Mouse (Mus musculus) ES-E14 (cell line): ENCODE data around the gene Kcnj4.
"Not testable (repeated sequence)": the region's sequence is repeated elsewhere in the genome, so short reads cannot be mapped to it uniquely, and the experiment has no call there.

Experiments
- MAFK ChIP-seq: IDR thresholded peaks from 2 replicates; pipeline ENCODE4 v1.6.1; 2014; ENCODE audit warnings: mild to moderate bottlenecking, low read depth, low read length, inconsistent platforms; ENCODE audit not compliant: insufficient read depth
- ZNF384 ChIP-seq: IDR thresholded peaks from 2 replicates; pipeline ENCODE4 v1.6.1; 2012; ENCODE audit warnings: low read depth, low read length, inconsistent platforms

- TF ChIP-seq MAFK, result not testable (repeated sequence)
- peak; percentile 84 for TF ChIP-seq ZNF384
Measured at GRCm38 (mm10) chr15:79456104-79456503, 48.9 kb downstream of the Kcnj4 start.
